Mouse (Mus musculus) cortical plate, adult 2 months (tissue): Measurements from ENCODE around the gene Tnrc6a. TPM values are rescaled to one million over a fixed set of nuclear protein-coding genes. Genes with fewer than 3 reads are reported as not detected.
A peak's percentile ranks its signal among the peaks of the same experiment; 100 is the strongest.

Experiments
- H3K27ac ChIP-seq: fragments of 200-500 bp; 2 replicates; pipeline ENCODE4 v1.5.1; 2012; ENCODE audit warnings: low read length, control low read depth, inconsistent platforms; ENCODE audit not compliant: insufficient read depth
- H3K4me1 ChIP-seq: fragments of 200-500 bp; 2 replicates; pipeline ENCODE4 v1.6.1; 2011; ENCODE audit warnings: low read length; ENCODE audit not compliant: control insufficient read depth, insufficient read depth
- H3K4me3 ChIP-seq: fragments of 200-500 bp; 2 replicates; pipeline ENCODE4 v1.5.1; 2011; ENCODE audit warnings: mild to moderate bottlenecking, low read length, control low read depth; ENCODE audit not compliant: insufficient read depth
- CTCF ChIP-seq: fragments of 200-500 bp; IDR thresholded peaks from 2 replicates; pipeline ENCODE4 v1.5.1; 2011; ENCODE audit warnings: mild to moderate bottlenecking, control low read depth, low read length; ENCODE audit not compliant: insufficient read depth; ENCODE audit errors: extremely low read depth
- POLR2A ChIP-seq: fragments of 200-500 bp; IDR thresholded peaks from 2 replicates; pipeline ENCODE4 v1.6.1; 2011; ENCODE audit warnings: mild to moderate bottlenecking, low read length, control low read depth; ENCODE audit not compliant: insufficient read depth; ENCODE audit errors: extremely low read depth
- polyA plus RNA-seq: library from polyadenylated mRNA; depleted of rRNA; stranded (reverse); fragments of >200 nt; gene quantifications from 2 replicates; pipeline ENCODE4 v1.2.3, GENCODE M21; 2012

Tnrc6a gene
- polyA plus RNA-seq, 1 experiment = 55.6 TPM

GRCm38 (mm10) chr7:123199656-123200206 is 76.0 kb downstream of the Tnrc6a start:
- TF ChIP-seq POLR2A = no peak
- Histone ChIP-seq H3K27ac (no peak overlapping the region), H3K4me1 (no peaks in the 10 kb centered on the region), H3K4me3 (no peak overlapping the region)

- no peak overlapping the region for H3K27ac ChIP-seq
- no peak overlapping the region for H3K4me3 ChIP-seq
- no peaks in the 10 kb centered on the region for H3K4me1 ChIP-seq
- TF ChIP-seq CTCF (no peak), POLR2A (no peak)
Measured at GRCm38 (mm10) chr7:123200722-123201121, 77.0 kb downstream of the Tnrc6a start.

GRCm38 (mm10) chr7:123205261-123205660 is 81.6 kb downstream of the Tnrc6a start:
- no peaks in the 10 kb centered on the region for H3K4me1 ChIP-seq
- no peak overlapping the region for H3K27ac ChIP-seq
- TF ChIP-seq CTCF (peak; percentile 70), POLR2A (no peak)
- no peak overlapping the region for H3K4me3 ChIP-seq

- no peaks in the 10 kb centered on the region for H3K4me1 ChIP-seq
- TF ChIP-seq POLR2A = no peak
- no peak for TF ChIP-seq CTCF
- no peak overlapping the region for H3K4me3 ChIP-seq
- no peak overlapping the region for H3K27ac ChIP-seq
Measured at GRCm38 (mm10) chr7:123207561-123207960, 83.9 kb downstream of the Tnrc6a start.

- H3K27ac ChIP-seq = no peak overlapping the region
- no peak for TF ChIP-seq CTCF
- TF ChIP-seq POLR2A = no peak
- H3K4me1 ChIP-seq = no peaks in the 10 kb centered on the region
- no peak overlapping the region for H3K4me3 ChIP-seq
Measured at GRCm38 (mm10) chr7:123209864-123210263, 86.2 kb downstream of the Tnrc6a start.

GRCm38 (mm10) chr7:123211461-123211860 is 87.8 kb downstream of the Tnrc6a start:
- Histone ChIP-seq H3K4me3 (no peak overlapping the region), H3K4me1 (no peaks in the 10 kb centered on the region), H3K27ac (no peak overlapping the region)
- no peak for TF ChIP-seq CTCF
- no peak for TF ChIP-seq POLR2A

- Histone ChIP-seq H3K27ac (no peak overlapping the region), H3K4me1 (no peaks in the 10 kb centered on the region), H3K4me3 (no peak overlapping the region)
- TF ChIP-seq POLR2A (no peak), CTCF (no peak)
Measured at GRCm38 (mm10) chr7:123212316-123212715, 88.6 kb downstream of the Tnrc6a start.

- TF ChIP-seq POLR2A (no peak), CTCF (no peak)
- peaks cover under 1% of the 10 kb centered on the region; the same call in 1 of the 2 replicates for H3K4me1 ChIP-seq
- H3K27ac ChIP-seq = no peak within 1 kb of the TSS
- H3K4me3 ChIP-seq = no peak within 1 kb of the TSS
Measured at GRCm38 (mm10) chr7:123214365-123215075, 90.8 kb downstream of the Tnrc6a start, which contains the start of gene Slc5a11. Gene Slc5a11, plus strand, starts transcription at chr7:123214780.

- TF ChIP-seq POLR2A = no peak
- TF ChIP-seq CTCF = no peak
- Histone ChIP-seq H3K27ac (no peak overlapping the region), H3K4me1 (peaks cover 2% of the 10 kb centered on the region; the same call in 1 of the 2 replicates), H3K4me3 (no peak overlapping the region)
Measured at GRCm38 (mm10) chr7:123215138-123215537, 91.5 kb downstream of the Tnrc6a start.

GRCm38 (mm10) chr7:123217448-123218354 is 94.0 kb downstream of the Tnrc6a start:
- TF ChIP-seq POLR2A (no peak), CTCF (no peak)
- Histone ChIP-seq H3K4me3 (no peak overlapping the region), H3K27ac (peak overlapping the region; percentile 94; the same call in 1 of the 2 replicates), H3K4me1 (peaks cover 2% of the 10 kb centered on the region; the same call in 1 of the 2 replicates)
